Mouse (Mus musculus): ENCODE data around the gene Pnpt1. TPM values are rescaled to one million over a fixed set of nuclear protein-coding genes. Genes with fewer than 3 reads are reported as not detected.

The Pnpt1 gene
- total RNA-seq, 2 experiments from 2014 or later, result 14.4 to 15.7 TPM

Other genes with a start within 250 kb of the Pnpt1 start
- gene Ppp4r3b, start 42.1 kb downstream of the Pnpt1 start, total RNA-seq (2021), result 10 to 100 TPM; 23.0 to 25.2 TPM
- gene Cfap36, start 116.7 kb downstream of the Pnpt1 start, total RNA-seq (2021), result 10 to 100 TPM in 1 of 2 experiments, 1 to 10 TPM in 1; 8.2 to 12.2 TPM
- 1 to 10 TPM; 2.2 to 2.3 TPM for gene Ccdc88a, start 242.9 kb downstream of the Pnpt1 start, total RNA-seq (2021)

Measured in gastrocnemius, adult 18-20 months (tissue).